Mouse (Mus musculus) erythroid progenitor cell, adult 5-6 weeks (primary cell): ENCODE measurements around the gene Abcc4. TPM values are rescaled to one million over a fixed set of nuclear protein-coding genes. Genes with fewer than 3 reads are reported as not detected.
"Not testable (repeated sequence)": the region's sequence is repeated elsewhere in the genome, so short reads cannot be mapped to it uniquely, and the experiment has no call there.

Experiments
- ATAC-seq: replicated peaks from 2 replicates; pipeline ENCODE4 v1.8.0; 2016; ENCODE audit warnings: moderate number of reproducible peaks, mild to moderate bottlenecking, moderate TSS enrichment, inconsistent platforms; ENCODE audit not compliant: poor library complexity, low FRiP score, severe bottlenecking
- total RNA-seq, 2 experiments: library from RNA; stranded (forward) in 1 of 2; stranded (reverse) in 1 of 2; fragments of 150-400 nt in 1 of 2; fragments of 186-747, 209-891 nt in 1 of 2; gene quantifications; 2 replicates each; pipeline versions ENCODE4 v1.2.3 to v1.2.4; 2015 to 2017; ENCODE audit warnings: low replicate concordance in 2 of 2

Gene Abcc4
- total RNA-seq, 2 experiments from 2014 or later, result 16.3 to 17.5 TPM

GRCm38 (mm10) chr14:118551061-118551724 lies 154.8 kb downstream of the Abcc4 start:
- no peak for ATAC-seq

- ATAC-seq, result no peak
Measured at GRCm38 (mm10) chr14:118544493-118544892, 161.5 kb downstream of the Abcc4 start.

- ATAC-seq, result no peak
Measured at GRCm38 (mm10) chr14:118542947-118543346, 163.1 kb downstream of the Abcc4 start.

- no peak for ATAC-seq
Measured at GRCm38 (mm10) chr14:118531539-118531938, 174.5 kb downstream of the Abcc4 start.

GRCm38 (mm10) chr14:118514280-118515031 lies 191.6 kb downstream of the Abcc4 start:
- ATAC-seq, result no peak

GRCm38 (mm10) chr14:118511715-118512114 lies 194.3 kb downstream of the Abcc4 start:
- not testable (repeated sequence) for ATAC-seq

GRCm38 (mm10) chr14:118510793-118511192 lies 195.2 kb downstream of the Abcc4 start:
- no peak for ATAC-seq

GRCm38 (mm10) chr14:118510216-118510615 lies 195.8 kb downstream of the Abcc4 start:
- ATAC-seq, result no peak

GRCm38 (mm10) chr14:118507829-118508228 lies 198.2 kb downstream of the Abcc4 start:
- ATAC-seq, result no peak

GRCm38 (mm10) chr14:118506591-118507146 lies 199.3 kb downstream of the Abcc4 start:
- no peak for ATAC-seq

GRCm38 (mm10) chr14:118496767-118497166 lies 209.3 kb downstream of the Abcc4 start:
- no peak for ATAC-seq

GRCm38 (mm10) chr14:118495458-118495857 lies 210.6 kb downstream of the Abcc4 start:
- no peak for ATAC-seq

- ATAC-seq, result no peak
Measured at GRCm38 (mm10) chr14:118491708-118492107, 214.3 kb downstream of the Abcc4 start.

GRCm38 (mm10) chr14:118491300-118491699 lies 214.7 kb downstream of the Abcc4 start:
- no peak for ATAC-seq

- ATAC-seq, result no peak
Measured at GRCm38 (mm10) chr14:118490525-118490924, 215.5 kb downstream of the Abcc4 start.

GRCm38 (mm10) chr14:118486349-118486748 lies 219.7 kb downstream of the Abcc4 start:
- ATAC-seq, result no peak

- no peak for ATAC-seq
Measured at GRCm38 (mm10) chr14:118485646-118486045, 220.4 kb downstream of the Abcc4 start.

GRCm38 (mm10) chr14:118482320-118482719 lies 223.7 kb downstream of the Abcc4 start:
- no peak for ATAC-seq

- no peak for ATAC-seq
Measured at GRCm38 (mm10) chr14:118481779-118482178, 224.2 kb downstream of the Abcc4 start.

- ATAC-seq, result no peak
Measured at GRCm38 (mm10) chr14:118476329-118476728, 229.7 kb downstream of the Abcc4 start.

- no peak for ATAC-seq
Measured at GRCm38 (mm10) chr14:118475100-118475454, 230.9 kb downstream of the Abcc4 start.
